Mouse (Mus musculus) heart, embryonic 15.5 days (tissue): ENCODE results near the gene St3gal2. TPM values are rescaled to one million over a fixed set of nuclear protein-coding genes. Genes with fewer than 3 reads are reported as not detected.
"Not testable (repeated sequence)": the region's sequence is repeated elsewhere in the genome, so short reads cannot be mapped to it uniquely, and the experiment has no call there.

Experiments used
- ATAC-seq: fragments of 200-750 bp; cut with Nextera tagmentation; replicated peaks from 2 replicates; pipeline ENCODE4 v1.8.0; 2017; ENCODE audit warnings: low read depth, moderate TSS enrichment; ENCODE audit not compliant: insufficient number of reproducible peaks, insufficient read depth, low FRiP score
- H3K27ac ChIP-seq: fragments of 300-500 bp; sonication (generic); 2 replicates; pipeline ENCODE4 v1.5.1; 2015; ENCODE audit warnings: mild to moderate bottlenecking, inconsistent platforms
- H3K27me3 ChIP-seq: fragments of 300-500 bp; sonication (generic); 2 replicates; pipeline ENCODE4 v1.6.1; 2015; ENCODE audit warnings: inconsistent platforms
- H3K36me3 ChIP-seq: fragments of 300-500 bp; sonication (generic); 2 replicates; pipeline ENCODE4 v1.6.1; 2015; ENCODE audit warnings: mild to moderate bottlenecking, inconsistent platforms
- H3K4me1 ChIP-seq: fragments of 300-500 bp; sonication (generic); replicated peaks from 2 replicates; pipeline ENCODE4 v1.6.1; 2015; ENCODE audit warnings: inconsistent platforms
- H3K4me2 ChIP-seq: fragments of 300-500 bp; sonication (generic); 2 replicates; pipeline ENCODE4 v1.6.1; 2015; ENCODE audit warnings: inconsistent platforms, mild to moderate bottlenecking, moderate library complexity
- H3K4me3 ChIP-seq: fragments of 300-500 bp; sonication (generic); 2 replicates; pipeline ENCODE4 v1.5.1; 2015; ENCODE audit warnings: mild to moderate bottlenecking, inconsistent platforms
- H3K9ac ChIP-seq: fragments of 300-500 bp; sonication (generic); 2 replicates; pipeline ENCODE4 v1.6.1; 2015; ENCODE audit warnings: mild to moderate bottlenecking, inconsistent platforms
- H3K9me3 ChIP-seq: fragments of 300-500 bp; sonication (generic); replicated peaks from 2 replicates; pipeline ENCODE4 v1.6.1; 2016; ENCODE audit warnings: inconsistent platforms
- WGBS: fragments of 180-500 bp; shearing (Covaris S2); methylation state at CpG from one replicate; pipeline ENCODE4 v1.1.7; 2015; ENCODE audit warnings: mixed read lengths; 5-methylcytosine and 5-hydroxymethylcytosine counted together
- polyA plus RNA-seq: library from polyadenylated mRNA; unstranded; fragments of >200 nt; fragmentation: Nextera tagmentation; extraction: Ambion mirVana; gene quantifications from 2 replicates; pipeline ENCODE4 v1.2.1, GENCODE M21; 2015

The St3gal2 gene
- polyA plus RNA-seq, 1 experiment from 2014 or later: 15.2 TPM

GRCm38 (mm10) chr8:110967326-110967725 is 47.6 kb downstream of the St3gal2 start:
- Histone ChIP-seq H3K27me3 (no peaks in the 10 kb centered on the region), H3K36me3 (peaks cover 13% of the 10 kb centered on the region; the same call in 1 of the 2 replicates), H3K4me1 (peaks cover 31% of the 10 kb centered on the region), H3K4me2 (no peak overlapping the region), H3K9me3 (no peaks in the 10 kb centered on the region), H3K4me3 (no peak overlapping the region), H3K27ac (no peak overlapping the region), H3K9ac (no peak overlapping the region)
- ATAC-seq: no peak
- WGBS: 81% methylated on average over 9 of the region's 9 CpGs

DNA sequence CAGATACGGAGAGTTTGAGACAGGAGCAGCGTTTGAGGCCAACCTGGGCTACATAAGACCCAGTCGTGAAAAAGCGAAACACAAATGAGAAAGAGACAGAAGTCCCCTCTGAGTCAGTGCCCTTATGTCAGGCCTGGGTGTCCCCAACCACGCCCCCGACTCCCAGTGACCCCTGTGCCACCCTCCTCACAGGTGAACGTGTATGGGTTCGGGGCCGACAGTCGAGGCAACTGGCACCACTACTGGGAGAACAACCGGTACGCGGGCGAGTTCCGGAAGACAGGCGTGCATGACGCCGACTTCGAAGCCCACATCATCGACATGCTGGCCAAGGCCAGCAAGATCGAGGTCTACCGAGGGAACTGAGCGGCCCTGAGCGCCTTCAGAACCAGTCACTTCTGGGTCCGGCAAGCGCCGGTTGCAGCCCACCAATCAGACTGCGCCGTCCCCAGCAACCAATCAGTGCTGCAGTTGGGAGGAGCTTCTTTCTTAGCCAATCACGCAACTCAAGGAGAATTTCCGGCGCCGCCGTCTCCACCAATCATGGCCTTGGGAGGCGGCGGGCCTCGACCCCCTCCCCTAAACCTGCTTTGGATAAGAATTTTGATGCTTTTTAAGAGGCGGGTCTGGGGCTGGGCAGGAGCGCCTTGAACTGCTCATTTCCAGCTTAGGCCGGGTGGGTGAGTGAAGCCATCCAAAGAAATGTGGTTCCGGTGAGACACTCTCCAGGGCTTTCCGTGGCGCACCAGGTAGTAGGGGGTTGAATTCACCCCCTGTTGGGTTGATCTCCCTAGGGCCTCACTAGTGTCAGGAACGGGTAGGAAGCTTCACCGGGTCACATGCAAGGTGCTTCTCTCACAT is 50.4 kb downstream of the St3gal2 start:
- Histone ChIP-seq H3K4me1 (peaks cover 26% of the 10 kb centered on the region), H3K4me3 (peak overlapping the region; percentile 62), H3K4me2 (peak overlapping the region; percentile 92), H3K27me3 (no peaks in the 10 kb centered on the region), H3K9ac (peak overlapping the region; percentile 58), H3K27ac (peak overlapping the region; percentile 51), H3K9me3 (no peaks in the 10 kb centered on the region), H3K36me3 (peaks cover 15% of the 10 kb centered on the region)
- WGBS: 7% methylated on average over 45 of the region's 45 CpGs
- ATAC-seq: peak; percentile 89

GRCm38 (mm10) chr8:110976532-110976931 is 56.8 kb downstream of the St3gal2 start:
- H3K27me3 ChIP-seq, H3K4me3 ChIP-seq, ATAC-seq, H3K4me2 ChIP-seq, H3K9ac ChIP-seq, H3K4me1 ChIP-seq, H3K27ac ChIP-seq, H3K9me3 ChIP-seq: not testable (repeated sequence)
- WGBS: 90% methylated on average over 8 of the region's 8 CpGs
- peaks cover 46% of the 10 kb centered on the region for H3K36me3 ChIP-seq

DNA sequence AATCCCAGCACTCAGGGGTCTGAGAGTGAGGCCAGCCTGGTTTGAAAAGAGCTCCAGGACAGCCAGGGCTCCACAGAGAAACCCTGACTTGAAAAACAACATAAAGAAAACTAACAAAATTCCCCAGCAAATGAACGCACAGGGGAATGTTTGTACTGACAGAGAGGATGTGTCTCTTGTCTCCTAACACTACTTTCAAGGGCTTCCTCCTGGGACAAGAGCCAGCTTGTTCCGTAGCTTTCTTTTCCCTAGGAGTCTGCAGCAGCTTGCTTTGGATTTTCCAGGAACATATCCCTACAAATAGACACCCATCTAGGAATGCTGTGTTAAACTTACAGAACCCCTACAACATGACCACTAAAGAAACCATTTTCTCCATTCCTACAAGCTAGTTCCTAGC is 58.3 kb downstream of the St3gal2 start:
- H3K9me3 ChIP-seq, H3K4me3 ChIP-seq, H3K4me1 ChIP-seq, ATAC-seq, H3K9ac ChIP-seq, H3K27ac ChIP-seq, H3K4me2 ChIP-seq, H3K27me3 ChIP-seq: not testable (repeated sequence)
- WGBS: 52% methylated on average over 2 of the region's 2 CpGs
- H3K36me3 ChIP-seq: peaks cover 59% of the 10 kb centered on the region

GRCm38 (mm10) chr8:110981304-110981703 is 61.6 kb downstream of the St3gal2 start:
- 83% methylated on average over 2 of the region's 2 CpGs for WGBS
- H3K9me3 ChIP-seq: no peaks in the 10 kb centered on the region
- no peak for ATAC-seq
- no peak overlapping the region for H3K9ac ChIP-seq
- H3K27ac ChIP-seq: no peak overlapping the region
- no peak overlapping the region for H3K4me2 ChIP-seq
- no peak overlapping the region for H3K4me3 ChIP-seq
- H3K27me3 ChIP-seq: no peaks in the 10 kb centered on the region
- H3K36me3 ChIP-seq: peaks cover 73% of the 10 kb centered on the region
- no peaks in the 10 kb centered on the region for H3K4me1 ChIP-seq

- no peak overlapping the region for H3K27ac ChIP-seq
These were observed 68.4 kb downstream of the St3gal2 start for GRCm38 (mm10) chr8:110987805-110988744.

GRCm38 (mm10) chr8:110990017-110990416 is 70.3 kb downstream of the St3gal2 start:
- Histone ChIP-seq H3K9ac (no peak overlapping the region), H3K4me1 (no peaks in the 10 kb centered on the region), H3K9me3 (no peaks in the 10 kb centered on the region), H3K36me3 (peaks cover 71% of the 10 kb centered on the region), H3K27ac (no peak overlapping the region), H3K4me3 (no peak overlapping the region), H3K27me3 (no peaks in the 10 kb centered on the region), H3K4me2 (no peak overlapping the region)
- no peak for ATAC-seq
- WGBS: 87% methylated on average over 9 of the region's 9 CpGs

More at GRCm38 (mm10) chr8:110987805-110988744, 68.4 kb downstream of the St3gal2 start:
- H3K4me2 ChIP-seq: no peak overlapping the region
- no peaks in the 10 kb centered on the region for H3K27me3 ChIP-seq
- no peak overlapping the region for H3K4me3 ChIP-seq
- H3K9ac ChIP-seq: no peak overlapping the region
- no peaks in the 10 kb centered on the region for H3K4me1 ChIP-seq
- ATAC-seq: no peak
- H3K9me3 ChIP-seq: no peaks in the 10 kb centered on the region
- peaks cover 86% of the 10 kb centered on the region for H3K36me3 ChIP-seq
- WGBS: 80% methylated on average over 8 of the region's 8 CpGs

GRCm38 (mm10) chr8:110996641-110997430 is 77.1 kb downstream of the St3gal2 start:
- Histone ChIP-seq H3K27ac (peak overlapping the region; percentile 84), H3K36me3 (peaks cover 16% of the 10 kb centered on the region), H3K9me3 (no peaks in the 10 kb centered on the region), H3K4me1 (peaks cover 12% of the 10 kb centered on the region), H3K4me3 (peak overlapping the region; percentile 77), H3K4me2 (peak overlapping the region; percentile 74), H3K27me3 (no peaks in the 10 kb centered on the region), H3K9ac (peak overlapping the region; percentile 81)
- no peak for ATAC-seq
- 36% methylated on average over 16 of the region's 16 CpGs for WGBS

GRCm38 (mm10) chr8:110997547-110998531 is 78.1 kb downstream of the St3gal2 start, which contains the start of gene Ddx19a:
TSS of gene Ddx19a (minus strand) at chr8:110997800.
- Histone ChIP-seq H3K4me3 (peak within 1 kb of the TSS; percentile 77), H3K9me3 (no peaks in the 10 kb centered on the region), H3K4me1 (peaks cover 12% of the 10 kb centered on the region), H3K36me3 (peaks cover 5% of the 10 kb centered on the region; the same call in 1 of the 2 replicates), H3K9ac (peak within 1 kb of the TSS; percentile 81), H3K27me3 (no peaks in the 10 kb centered on the region), H3K4me2 (peak within 1 kb of the TSS; percentile 74), H3K27ac (peak within 1 kb of the TSS; percentile 84)
- peak; percentile 89 for ATAC-seq
- WGBS: 4% methylated on average over 58 of the region's 58 CpGs
